ENCODE assay signal across 19 mouse cellular contexts in genomic region chr12:36103592-36103910, GRCm38 (mm10). TPM values are rescaled to one million over a fixed set of nuclear protein-coding genes. Genes with fewer than 3 reads are reported as not detected.
A peak's percentile ranks its signal among the peaks of the same experiment; 100 is the strongest.
DNase-seq lines count a peak whose midpoint lies in the region; ATAC-seq and TF ChIP-seq lines count a peak whose summit lies in the region.
"Had no signal": no experiment of that assay in that cellular context is flagged by ENCODE, and none has a peak within 500 bp of the region (broad histone marks: within the 10 kb centered on the region; RNA-seq: fewer than 3 reads in every experiment).

No protein-coding gene starts in this region.

- no peak for DNase-seq in hindbrain, postnatal 0 days (ENCODE audit: low spot score)
- no peak for DNase-seq in neural tube, embryonic 10.5 days (ENCODE audit: extremely low spot score, low spot score)
- DNase-seq in forebrain, embryonic 14.5 days (ENCODE audit: low spot score): no peak
- no peak for DNase-seq in cerebellum, adult 11 months
- no peak for DNase-seq in urinary bladder, postnatal 14 days (ENCODE audit: low spot score)
- DNase-seq: adrenal gland, adult 2 months; cerebellum, adult 9-11 months; gastrocnemius, postnatal 36 days; thymus, postnatal 14 days had no signal

- H3K27me3 ChIP-seq in hindbrain, embryonic 15.5 days: no peaks in the 10 kb centered on the region
- H3K27me3 ChIP-seq in hindbrain, postnatal 0 days (ENCODE audit: insufficient read depth, low read length): no peaks in the 10 kb centered on the region
- no peaks in the 10 kb centered on the region for H3K27me3 ChIP-seq in neural tube, embryonic 13.5 days
- H3K27me3 ChIP-seq in forebrain, embryonic 14.5 days (replicated peaks; ENCODE audit: control insufficient read depth, insufficient read depth, low read length): no peaks in the 10 kb centered on the region
- H3K27me3 ChIP-seq: kidney, embryonic 15.5 days; limb, embryonic 15.5 days; liver, embryonic 15.5 days had no signal

- H3K9ac ChIP-seq in hindbrain, embryonic 15.5 days: no peak overlapping the region
- H3K9ac ChIP-seq in hindbrain, postnatal 0 days (replicated peaks; ENCODE audit: low read length): no peak overlapping the region
- H3K9ac ChIP-seq in neural tube, embryonic 13.5 days: no peak overlapping the region
- no peak overlapping the region for H3K9ac ChIP-seq in forebrain, embryonic 14.5 days (ENCODE audit: low read length)
- H3K9ac ChIP-seq: hindbrain, embryonic 14.5 days; kidney, embryonic 15.5 days; limb, embryonic 15.5 days; liver, embryonic 15.5 days had no signal

- H3K27ac ChIP-seq in hindbrain, embryonic 15.5 days (replicated peaks): no peak overlapping the region; the same call in 1 of the 2 replicates
- H3K27ac ChIP-seq in hindbrain, postnatal 0 days: no peak overlapping the region
- H3K27ac ChIP-seq in neural tube, embryonic 13.5 days (replicated peaks): 0 out of 2 replicates have a peak overlapping the region, but pooled peaks have one; percentile 13
- no peak overlapping the region for H3K27ac ChIP-seq in forebrain, embryonic 14.5 days (ENCODE audit: low read depth, low read length)
- H3K27ac ChIP-seq: heart, embryonic 10.5 days; hindbrain, embryonic 14.5 days; kidney, embryonic 15.5 days; limb, embryonic 15.5 days; liver, embryonic 15.5 days; macrophage; stomach, postnatal 0 days had no signal

- no peak overlapping the region for H3K4me3 ChIP-seq in hindbrain, embryonic 15.5 days
- no peak overlapping the region for H3K4me3 ChIP-seq in hindbrain, postnatal 0 days (ENCODE audit: low read length)
- no peak overlapping the region for H3K4me3 ChIP-seq in neural tube, embryonic 13.5 days
- H3K4me3 ChIP-seq in forebrain, embryonic 14.5 days (ENCODE audit: low read depth, low read length): no peak overlapping the region
- H3K4me3 ChIP-seq: heart, embryonic 10.5 days; kidney, embryonic 15.5 days; limb, embryonic 15.5 days; liver, embryonic 15.5 days had no signal

- no peaks in the 10 kb centered on the region for H3K9me3 ChIP-seq in hindbrain, embryonic 15.5 days
- H3K9me3 ChIP-seq in hindbrain, postnatal 0 days (ENCODE audit: low read length): no peaks in the 10 kb centered on the region
- no peaks in the 10 kb centered on the region for H3K9me3 ChIP-seq in neural tube, embryonic 13.5 days
- H3K9me3 ChIP-seq in forebrain, embryonic 14.5 days (replicated peaks; ENCODE audit: control insufficient read depth, low read length): no peaks in the 10 kb centered on the region
- H3K9me3 ChIP-seq: heart, embryonic 10.5 days; kidney, embryonic 15.5 days; limb, embryonic 15.5 days; liver, embryonic 15.5 days had no signal

- H3K36me3 ChIP-seq in hindbrain, embryonic 15.5 days: peaks cover 38% of the 10 kb centered on the region
- peaks cover 26% of the 10 kb centered on the region for H3K36me3 ChIP-seq in hindbrain, postnatal 0 days (ENCODE audit: insufficient read depth, low read length)
- peaks cover 52% of the 10 kb centered on the region for H3K36me3 ChIP-seq in neural tube, embryonic 13.5 days
- H3K36me3 ChIP-seq in forebrain, embryonic 14.5 days (ENCODE audit: control insufficient read depth, insufficient read depth, low read length): peaks cover 45% of the 10 kb centered on the region

- 86% methylated on average over 4 of the region's 4 CpGs for WGBS in hindbrain, embryonic 15.5 days
- WGBS in hindbrain, postnatal 0 days: 90% methylated on average over 4 of the region's 4 CpGs
- WGBS in neural tube, embryonic 13.5 days: 87% methylated on average over 4 of the region's 4 CpGs
- 68% methylated on average over 4 of the region's 4 CpGs for WGBS in forebrain, embryonic 14.5 days

- no peak overlapping the region for H3K4me2 ChIP-seq in hindbrain, embryonic 15.5 days
- no peak overlapping the region for H3K4me2 ChIP-seq in hindbrain, postnatal 0 days (ENCODE audit: low read depth, low read length)
- H3K4me2 ChIP-seq in neural tube, embryonic 13.5 days: no peak overlapping the region
- no peak overlapping the region for H3K4me2 ChIP-seq in forebrain, embryonic 14.5 days (ENCODE audit: low read length)
- H3K4me2 ChIP-seq: hindbrain, embryonic 14.5 days; kidney, embryonic 15.5 days; limb, embryonic 15.5 days; liver, embryonic 15.5 days had no signal

- no peaks in the 10 kb centered on the region for H3K4me1 ChIP-seq in hindbrain, embryonic 15.5 days (replicated peaks)
- H3K4me1 ChIP-seq in hindbrain, postnatal 0 days (ENCODE audit: insufficient read depth, low read length): no peaks in the 10 kb centered on the region
- no peaks in the 10 kb centered on the region for H3K4me1 ChIP-seq in neural tube, embryonic 13.5 days (replicated peaks)
- no peaks in the 10 kb centered on the region for H3K4me1 ChIP-seq in forebrain, embryonic 14.5 days (ENCODE audit: control insufficient read depth, insufficient read depth, low read length)
- H3K4me1 ChIP-seq: heart, embryonic 10.5 days; kidney, embryonic 15.5 days; limb, embryonic 15.5 days; liver, embryonic 15.5 days had no signal

- TF ChIP-seq CTCF in hindbrain, postnatal 0 days (IDR thresholded peaks at IDR 0.05; ENCODE audit: low read depth): no peak

- peak; percentile 56; the same call in 1 of the 2 replicates for ATAC-seq in hindbrain, embryonic 15.5 days (ENCODE audit: low FRiP score, low read depth)
- no peak for ATAC-seq in hindbrain, postnatal 0 days
- ATAC-seq in neural tube, embryonic 13.5 days (ENCODE audit: low read depth): no peak
- peak; percentile 58 for ATAC-seq in forebrain, embryonic 14.5 days
- ATAC-seq: intestine, postnatal 0 days had no signal

RNA-seq across cellular contexts. Expression of gene Ankmy2, which starts 53.4 kb away (rescaled TPM):
- 67.7 and 75.4 TPM in 2 replicates for polyA plus RNA-seq in hindbrain, embryonic 15.5 days (2015; fragmentation: Nextera tagmentation; extraction: Ambion mirVana)
- 51.0 and 56.3 TPM in 2 replicates for total RNA-seq in hindbrain, postnatal 0 days (2014; rRNA removed)
- 72.1 and 74.1 TPM in 2 replicates for polyA plus RNA-seq in hindbrain, postnatal 0 days (2015; fragmentation: Nextera tagmentation; extraction: Ambion mirVana)
- 58.3 and 62.6 TPM in 2 replicates for polyA plus RNA-seq in neural tube, embryonic 13.5 days (2015; fragmentation: Nextera tagmentation; extraction: Ambion mirVana)
- 55.4 and 70.3 TPM in 2 replicates for polyA plus RNA-seq in forebrain, embryonic 14.5 days (2014; fragmentation: Nextera tagmentation; extraction: Ambion mirVana)

RNA-seq across cellular contexts. Expression of gene Bzw2, which starts 54.3 kb away (rescaled TPM):
- 343 and 347 TPM in 2 replicates for polyA plus RNA-seq in hindbrain, embryonic 15.5 days (2015; fragmentation: Nextera tagmentation; extraction: Ambion mirVana)
- 156 and 184 TPM in 2 replicates for total RNA-seq in hindbrain, postnatal 0 days (2014; rRNA removed)
- 254 and 263 TPM in 2 replicates for polyA plus RNA-seq in hindbrain, postnatal 0 days (2015; fragmentation: Nextera tagmentation; extraction: Ambion mirVana)
- polyA plus RNA-seq in neural tube, embryonic 13.5 days (2015; fragmentation: Nextera tagmentation; extraction: Ambion mirVana): 389 and 400 TPM in 2 replicates
- 541 and 574 TPM in 2 replicates for polyA plus RNA-seq in forebrain, embryonic 14.5 days (2014; fragmentation: Nextera tagmentation; extraction: Ambion mirVana)

Comparison
In these comparisons a context has a peak if more than half of its experiments do, and no peak if none do; other contexts are left out.
1. ATAC-seq: peak in hindbrain, embryonic 15.5 days (single experiment) and forebrain, embryonic 14.5 days (single experiment); none in hindbrain, postnatal 0 days (single experiment) and neural tube, embryonic 13.5 days (single experiment).